Mouse (Mus musculus): ENCODE data around the gene Ttll1. TPM values are rescaled to one million over a fixed set of nuclear protein-coding genes. Genes with fewer than 3 reads are reported as not detected.
A peak's percentile ranks its signal among the peaks of the same experiment; 100 is the strongest.

The Ttll1 gene
- polyA plus RNA-seq, 1 experiment from 2014 or later, result 63.5 TPM

DNA sequence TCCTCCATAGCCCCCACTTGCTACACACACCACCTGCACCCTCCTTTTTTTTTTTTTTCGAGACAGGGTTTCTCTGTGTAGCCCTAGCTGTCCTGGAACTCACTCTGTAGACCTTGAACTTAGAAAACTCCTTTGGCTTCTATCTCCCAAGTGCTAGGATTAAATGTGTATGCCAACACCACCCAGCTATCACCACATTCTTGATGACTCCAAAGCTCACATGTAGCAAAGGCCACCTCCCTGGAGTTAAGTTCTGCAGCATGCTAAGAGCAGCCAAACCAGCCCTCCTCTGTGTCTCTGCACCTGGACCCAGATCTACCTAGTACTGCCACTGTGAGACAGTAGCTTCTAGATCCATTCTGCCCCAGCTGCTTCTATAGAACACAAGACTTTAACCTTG is 53.2 kb downstream of the Ttll1 start:
- Histone ChIP-seq H3K9ac (replicated peaks; ENCODE audit: low read length) (no peak overlapping the region), H3K27me3 (ENCODE audit: control insufficient read depth, insufficient read depth, low read length) (no peaks in the 10 kb centered on the region), H3K4me2 (ENCODE audit: low read length) (no peak overlapping the region), H3K36me3 (ENCODE audit: control insufficient read depth, insufficient read depth, low read length) (no peaks in the 10 kb centered on the region), H3K4me1 (ENCODE audit: control insufficient read depth, insufficient read depth, low read length) (no peaks in the 10 kb centered on the region), H3K9me3 (ENCODE audit: control insufficient read depth, low read length) (no peaks in the 10 kb centered on the region), H3K27ac (replicated peaks; ENCODE audit: low read depth, low read length) (no peak overlapping the region), H3K4me3 (replicated peaks; ENCODE audit: low read depth, low read length) (no peak overlapping the region)
- 94% methylated on average over 1 of the region's 1 CpGs for WGBS
- DNase-seq (no peak), ATAC-seq (ENCODE audit: low FRiP score, low TSS enrichment) (no peak)

DNA sequence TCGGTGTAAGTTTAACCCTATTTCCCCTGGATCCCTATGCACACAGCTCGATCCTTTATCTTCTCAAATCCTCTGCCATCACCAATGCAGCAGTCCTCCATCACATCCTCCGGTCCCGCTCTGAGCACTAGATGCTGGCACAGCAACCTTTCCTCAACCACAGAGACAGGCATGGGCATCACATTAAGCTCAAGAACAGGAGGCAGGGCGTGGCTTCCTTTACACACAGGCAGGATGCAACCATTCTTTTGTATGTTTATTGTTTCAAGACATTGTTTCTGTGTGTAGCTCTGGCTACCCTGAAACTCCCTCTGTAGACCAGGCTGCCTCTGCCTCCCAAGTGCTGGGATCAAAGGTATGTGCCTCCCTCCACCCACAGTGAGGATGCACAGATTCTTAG is 55.1 kb downstream of the Ttll1 start:
- Histone ChIP-seq H3K27ac (replicated peaks; ENCODE audit: low read depth, low read length) (no peak overlapping the region), H3K9me3 (ENCODE audit: control insufficient read depth, low read length) (no peaks in the 10 kb centered on the region), H3K27me3 (ENCODE audit: control insufficient read depth, insufficient read depth, low read length) (no peaks in the 10 kb centered on the region), H3K4me1 (ENCODE audit: control insufficient read depth, insufficient read depth, low read length) (no peaks in the 10 kb centered on the region), H3K4me2 (ENCODE audit: low read length) (no peak overlapping the region), H3K36me3 (ENCODE audit: control insufficient read depth, insufficient read depth, low read length) (no peaks in the 10 kb centered on the region), H3K9ac (replicated peaks; ENCODE audit: low read length) (no peak overlapping the region), H3K4me3 (replicated peaks; ENCODE audit: low read depth, low read length) (no peak overlapping the region)
- DNase-seq (no peak), ATAC-seq (ENCODE audit: low FRiP score, low TSS enrichment) (no peak)
- WGBS, result 96% methylated on average over 5 of the region's 5 CpGs

DNA sequence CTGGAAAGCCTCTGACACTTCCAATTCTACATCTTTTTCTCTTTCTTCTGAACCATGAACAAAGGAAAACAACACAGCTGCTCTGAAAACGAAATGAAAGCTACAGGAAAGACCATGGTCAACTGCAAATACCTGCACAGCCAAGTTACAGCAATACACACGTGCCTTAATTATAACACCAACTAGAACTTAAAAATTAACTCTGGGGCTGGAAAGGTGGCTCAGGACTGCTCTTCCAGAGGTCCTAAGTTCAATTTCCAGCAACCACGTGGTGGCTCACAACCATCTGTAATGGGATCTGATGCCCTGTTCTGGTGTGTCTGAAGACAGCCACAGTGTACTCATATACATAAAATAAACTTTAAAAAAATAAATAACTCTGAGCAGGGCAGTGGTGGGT is 55.7 kb downstream of the Ttll1 start:
- no peaks in the 10 kb centered on the region for H3K4me1 ChIP-seq (ENCODE audit: control insufficient read depth, insufficient read depth, low read length)
- H3K27me3 ChIP-seq (ENCODE audit: control insufficient read depth, insufficient read depth, low read length), result no peaks in the 10 kb centered on the region
- no peak overlapping the region for H3K4me3 ChIP-seq (replicated peaks; ENCODE audit: low read depth, low read length)
- ATAC-seq (ENCODE audit: low FRiP score, low TSS enrichment) (no peak), DNase-seq (no peak)
- no peak overlapping the region for H3K9ac ChIP-seq (replicated peaks; ENCODE audit: low read length)
- no peak overlapping the region for H3K27ac ChIP-seq (replicated peaks; ENCODE audit: low read depth, low read length)
- WGBS, result 95% methylated on average over 3 of the region's 3 CpGs
- H3K36me3 ChIP-seq (ENCODE audit: control insufficient read depth, insufficient read depth, low read length), result no peaks in the 10 kb centered on the region
- no peaks in the 10 kb centered on the region for H3K9me3 ChIP-seq (ENCODE audit: control insufficient read depth, low read length)
- H3K4me2 ChIP-seq (ENCODE audit: low read length), result no peak overlapping the region

DNA sequence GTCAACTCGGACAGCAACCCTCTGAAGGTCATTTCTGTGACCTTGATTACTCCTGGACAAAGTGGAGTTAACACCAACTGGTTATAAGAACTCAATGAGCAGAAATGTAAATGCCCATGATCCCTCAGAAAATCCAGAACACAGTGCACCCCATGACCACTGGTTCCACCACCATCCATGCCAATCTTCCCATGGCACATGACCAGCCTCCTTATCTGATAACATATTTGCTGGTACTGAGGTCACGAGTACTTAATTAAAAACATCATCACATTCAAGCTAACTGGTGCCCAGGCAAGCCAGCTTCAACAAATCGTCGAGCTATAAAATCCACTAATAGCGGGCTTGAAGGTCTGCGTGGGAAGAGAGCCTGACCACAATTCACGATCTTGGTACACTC is 56.3 kb downstream of the Ttll1 start:
- no peaks in the 10 kb centered on the region for H3K36me3 ChIP-seq (ENCODE audit: control insufficient read depth, insufficient read depth, low read length)
- no peak for DNase-seq
- 93% methylated on average over 7 of the region's 7 CpGs for WGBS
- no peaks in the 10 kb centered on the region for H3K27me3 ChIP-seq (ENCODE audit: control insufficient read depth, insufficient read depth, low read length)
- no peak overlapping the region for H3K4me2 ChIP-seq (ENCODE audit: low read length)
- H3K4me1 ChIP-seq (ENCODE audit: control insufficient read depth, insufficient read depth, low read length), result no peaks in the 10 kb centered on the region
- H3K9ac ChIP-seq (replicated peaks; ENCODE audit: low read length), result no peak overlapping the region
- no peak overlapping the region for H3K4me3 ChIP-seq (replicated peaks; ENCODE audit: low read depth, low read length)
- H3K27ac ChIP-seq (replicated peaks; ENCODE audit: low read depth, low read length), result no peak overlapping the region
- no peak for ATAC-seq (ENCODE audit: low FRiP score, low TSS enrichment)
- no peaks in the 10 kb centered on the region for H3K9me3 ChIP-seq (ENCODE audit: control insufficient read depth, low read length)

DNA sequence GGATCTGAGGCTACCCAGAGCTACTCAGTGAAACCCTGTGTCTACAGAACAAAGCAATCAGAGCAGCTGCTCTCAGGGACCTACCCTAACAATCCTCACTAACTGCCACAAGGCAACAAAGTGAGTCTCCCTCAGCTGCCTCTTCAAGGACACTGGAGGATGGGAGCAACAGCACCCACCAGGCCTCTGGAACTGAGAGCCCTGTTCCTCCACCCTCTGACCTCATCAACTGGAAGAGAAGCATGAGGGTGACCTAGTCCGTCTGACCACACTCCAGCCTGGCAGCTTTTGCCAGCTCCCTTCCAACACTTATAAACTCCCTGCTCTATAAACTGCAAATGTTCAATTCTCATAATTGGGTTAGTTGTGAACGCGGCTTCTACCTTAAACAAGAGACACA is 56.8 kb downstream of the Ttll1 start:
- Histone ChIP-seq H3K36me3 (ENCODE audit: control insufficient read depth, insufficient read depth, low read length) (no peaks in the 10 kb centered on the region), H3K27ac (replicated peaks; ENCODE audit: low read depth, low read length) (no peak overlapping the region), H3K4me3 (replicated peaks; ENCODE audit: low read depth, low read length) (no peak overlapping the region), H3K9ac (replicated peaks; ENCODE audit: low read length) (no peak overlapping the region), H3K27me3 (ENCODE audit: control insufficient read depth, insufficient read depth, low read length) (no peaks in the 10 kb centered on the region), H3K4me1 (ENCODE audit: control insufficient read depth, insufficient read depth, low read length) (no peaks in the 10 kb centered on the region), H3K9me3 (ENCODE audit: control insufficient read depth, low read length) (no peaks in the 10 kb centered on the region), H3K4me2 (ENCODE audit: low read length) (no peak overlapping the region)
- 94% methylated on average over 3 of the region's 3 CpGs for WGBS
- DNase-seq (no peak), ATAC-seq (ENCODE audit: low FRiP score, low TSS enrichment) (no peak)

DNA sequence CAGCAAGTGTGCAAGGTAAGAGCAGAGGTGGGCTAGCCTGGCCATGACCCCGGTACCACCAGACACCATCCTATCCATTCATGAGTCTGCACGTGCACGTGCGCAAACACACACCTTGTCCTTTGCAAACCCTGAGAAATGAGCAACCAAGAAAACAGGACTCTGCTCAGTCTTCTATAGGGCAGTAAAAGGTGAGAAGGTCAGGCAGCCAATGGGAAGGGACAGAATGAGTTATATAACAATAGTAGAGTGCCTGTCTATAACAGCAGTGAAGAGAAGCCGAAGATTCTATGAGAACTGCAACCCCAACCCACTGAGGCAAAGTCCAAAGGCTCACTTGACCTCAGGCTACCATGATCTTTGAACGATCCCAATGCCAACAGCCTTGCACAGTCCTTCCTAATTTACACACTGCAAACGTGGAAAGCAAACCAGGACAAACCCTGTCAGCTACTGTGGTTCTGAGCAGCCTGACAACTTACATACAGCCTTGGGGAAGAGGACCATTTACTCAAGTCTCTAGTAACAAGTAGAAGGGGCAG is 58.4 kb downstream of the Ttll1 start:
- Histone ChIP-seq H3K4me2 (ENCODE audit: low read length) (no peak overlapping the region), H3K27me3 (ENCODE audit: control insufficient read depth, insufficient read depth, low read length) (no peaks in the 10 kb centered on the region), H3K9me3 (ENCODE audit: control insufficient read depth, low read length) (no peaks in the 10 kb centered on the region), H3K36me3 (ENCODE audit: control insufficient read depth, insufficient read depth, low read length) (no peaks in the 10 kb centered on the region), H3K4me1 (ENCODE audit: control insufficient read depth, insufficient read depth, low read length) (no peaks in the 10 kb centered on the region), H3K27ac (replicated peaks; ENCODE audit: low read depth, low read length) (no peak overlapping the region), H3K9ac (replicated peaks; ENCODE audit: low read length) (no peak overlapping the region), H3K4me3 (replicated peaks; ENCODE audit: low read depth, low read length) (no peak overlapping the region)
- ATAC-seq (ENCODE audit: low FRiP score, low TSS enrichment) (no peak), DNase-seq (no peak)
- WGBS, result 85% methylated on average over 7 of the region's 7 CpGs

DNA sequence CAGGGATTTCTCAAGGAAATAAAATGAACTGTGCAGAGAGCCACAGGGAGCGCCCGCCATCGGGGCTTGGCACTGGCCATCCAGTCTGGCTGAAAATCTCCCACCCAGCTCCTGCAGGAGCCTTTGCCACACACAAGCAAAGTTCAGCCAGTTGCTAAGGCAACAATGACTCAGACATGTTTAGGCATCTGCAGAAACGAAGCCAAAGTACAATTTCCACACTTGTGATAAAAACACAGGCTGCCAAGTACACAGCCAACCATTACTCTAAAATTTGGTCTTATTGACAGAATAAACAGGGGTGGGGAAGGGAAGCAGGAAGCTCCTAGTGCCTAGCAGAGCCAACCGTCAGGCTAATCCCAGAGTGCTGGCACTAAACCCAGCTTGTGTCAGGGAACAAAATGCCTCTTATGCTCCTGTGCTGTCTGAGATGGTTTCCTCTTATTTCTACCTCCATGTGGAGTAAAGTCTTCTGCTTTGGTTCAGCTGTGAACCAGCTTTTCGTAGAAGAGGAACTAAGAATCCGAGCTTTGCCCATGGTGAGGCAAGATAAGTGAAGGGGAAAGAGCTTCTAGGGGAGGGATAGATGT is 59.0 kb downstream of the Ttll1 start:
- Histone ChIP-seq H3K9ac (replicated peaks; ENCODE audit: low read length) (no peak overlapping the region), H3K36me3 (ENCODE audit: control insufficient read depth, insufficient read depth, low read length) (no peaks in the 10 kb centered on the region), H3K9me3 (ENCODE audit: control insufficient read depth, low read length) (no peaks in the 10 kb centered on the region), H3K27ac (replicated peaks; ENCODE audit: low read depth, low read length) (no peak overlapping the region), H3K4me1 (ENCODE audit: control insufficient read depth, insufficient read depth, low read length) (no peaks in the 10 kb centered on the region), H3K27me3 (ENCODE audit: control insufficient read depth, insufficient read depth, low read length) (no peaks in the 10 kb centered on the region), H3K4me2 (ENCODE audit: low read length) (no peak overlapping the region), H3K4me3 (replicated peaks; ENCODE audit: low read depth, low read length) (no peak overlapping the region)
- 74% methylated on average over 7 of the region's 7 CpGs for WGBS
- ATAC-seq (ENCODE audit: low FRiP score, low TSS enrichment) (no peak), DNase-seq (peak; percentile 29)

DNA sequence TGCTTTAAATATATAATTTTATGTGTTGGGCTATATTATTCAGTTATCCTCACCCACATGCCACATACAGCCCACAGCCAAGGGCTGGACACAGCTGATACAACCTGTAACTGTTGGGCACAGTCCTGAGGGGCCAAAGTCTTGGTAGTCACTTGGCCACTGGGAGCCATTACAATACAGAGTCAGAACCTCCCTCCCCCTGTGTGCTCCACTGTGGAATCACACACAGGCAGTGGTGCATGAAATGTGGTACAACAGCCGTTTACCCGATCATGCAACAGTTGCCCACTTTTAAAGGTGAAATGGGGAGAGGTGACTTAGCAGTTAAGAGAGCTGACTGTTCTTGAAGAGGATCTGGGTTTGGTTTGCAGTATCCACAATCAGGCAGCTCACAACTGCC is 60.7 kb downstream of the Ttll1 start:
- ATAC-seq (ENCODE audit: low FRiP score, low TSS enrichment), result no peak
- no peak for DNase-seq

DNA sequence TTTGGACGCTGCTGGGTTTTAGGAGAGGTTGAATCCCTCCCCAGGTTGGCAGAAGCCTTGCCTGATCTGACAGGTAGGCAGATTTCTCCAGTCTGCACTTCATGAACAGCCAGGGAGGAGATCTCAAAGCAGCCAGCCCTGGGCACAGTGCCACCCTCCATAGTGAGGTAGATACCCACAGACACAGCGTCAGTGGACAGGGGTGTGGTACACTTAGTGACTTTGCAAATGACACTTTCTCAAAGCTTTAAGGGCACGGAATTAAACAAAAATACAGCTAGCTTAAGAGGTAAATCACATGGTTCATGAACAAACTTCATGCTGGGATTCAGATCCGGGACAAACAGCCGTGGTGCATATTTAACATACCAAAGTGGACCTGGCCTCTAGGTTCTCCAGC is 62.0 kb downstream of the Ttll1 start:
- Histone ChIP-seq H3K4me2 (ENCODE audit: low read length) (no peak overlapping the region), H3K9me3 (ENCODE audit: control insufficient read depth, low read length) (no peaks in the 10 kb centered on the region), H3K27me3 (ENCODE audit: control insufficient read depth, insufficient read depth, low read length) (no peaks in the 10 kb centered on the region), H3K9ac (replicated peaks; ENCODE audit: low read length) (no peak overlapping the region), H3K4me1 (ENCODE audit: control insufficient read depth, insufficient read depth, low read length) (0 out of 2 replicates have a peak, but pooled peaks cover 2% of the 10 kb centered on the region), H3K36me3 (ENCODE audit: control insufficient read depth, insufficient read depth, low read length) (no peaks in the 10 kb centered on the region), H3K27ac (replicated peaks; ENCODE audit: low read depth, low read length) (no peak overlapping the region), H3K4me3 (replicated peaks; ENCODE audit: low read depth, low read length) (no peak overlapping the region)
- no peak for DNase-seq
- no peak for ATAC-seq (ENCODE audit: low FRiP score, low TSS enrichment)
- WGBS, result 88% methylated on average over 5 of the region's 5 CpGs

More for the DNA sequence above, 60.7 kb downstream of the Ttll1 start:
- 96% methylated on average over 2 of the region's 2 CpGs for WGBS
- H3K4me2 ChIP-seq (ENCODE audit: low read length), result no peak overlapping the region
- H3K9ac ChIP-seq (replicated peaks; ENCODE audit: low read length), result no peak overlapping the region
- 0 out of 2 replicates have a peak, but pooled peaks cover 2% of the 10 kb centered on the region for H3K4me1 ChIP-seq (ENCODE audit: control insufficient read depth, insufficient read depth, low read length)
- no peak overlapping the region for H3K27ac ChIP-seq (replicated peaks; ENCODE audit: low read depth, low read length)
- no peaks in the 10 kb centered on the region for H3K36me3 ChIP-seq (ENCODE audit: control insufficient read depth, insufficient read depth, low read length)
- no peaks in the 10 kb centered on the region for H3K27me3 ChIP-seq (ENCODE audit: control insufficient read depth, insufficient read depth, low read length)
- H3K9me3 ChIP-seq (ENCODE audit: control insufficient read depth, low read length), result no peaks in the 10 kb centered on the region
- H3K4me3 ChIP-seq (replicated peaks; ENCODE audit: low read depth, low read length), result no peak overlapping the region

Data from midbrain, embryonic 14.5 days (tissue).